Mouse (Mus musculus) hematopoietic stem cell, adult 5-6 weeks (primary cell): ENCODE results near the gene Disc1. TPM values are rescaled to one million over a fixed set of nuclear protein-coding genes. Genes with fewer than 3 reads are reported as not detected.
A peak's percentile ranks its signal among the peaks of the same experiment; 100 is the strongest.

ENCODE experiments used
- ATAC-seq, 2 experiments: fragments of 125-278 bp in 1 of 2; replicated peaks in 1 of 2; 2 replicates each; pipeline ENCODE4 v1.8.0; 2016 to 2017; ENCODE audit warnings: inconsistent platforms in 2 of 2, mild to moderate bottlenecking in 2 of 2, moderate number of reproducible peaks in 2 of 2, low read depth in 1 of 2, moderate TSS enrichment in 1 of 2; ENCODE audit not compliant: low FRiP score in 2 of 2, poor library complexity in 2 of 2, severe bottlenecking in 2 of 2, insufficient read depth in 1 of 2, low TSS enrichment in 1 of 2
- total RNA-seq: library from RNA; stranded (forward); fragments of 172-1452, 232-1000 nt; gene quantifications from 2 replicates; pipeline ENCODE4 v1.2.3, GENCODE M21; 2017

The Disc1 gene
- total RNA-seq, 1 experiment from 2014 or later, result 4.4 TPM

GRCm38 (mm10) chr8:125097140-125097539, 43.1 kb downstream of the Disc1 start:
- no peak for ATAC-seq

- no peak for ATAC-seq
Measured at GRCm38 (mm10) chr8:125098050-125098449, 44.1 kb downstream of the Disc1 start.

GRCm38 (mm10) chr8:125102303-125102702, 48.3 kb downstream of the Disc1 start:
- ATAC-seq, result no peak

GRCm38 (mm10) chr8:125113171-125113570, 59.2 kb downstream of the Disc1 start:
- no peak for ATAC-seq

GRCm38 (mm10) chr8:125113831-125114230, 59.8 kb downstream of the Disc1 start:
- ATAC-seq, result no peak

GRCm38 (mm10) chr8:125115321-125115720, 61.3 kb downstream of the Disc1 start:
- no peak for ATAC-seq

- peak; percentile 42 to 70; a peak in 2 of 4 replicates for ATAC-seq
Measured at GRCm38 (mm10) chr8:125116616-125117015, 62.6 kb downstream of the Disc1 start.

GRCm38 (mm10) chr8:125126482-125126881, 72.5 kb downstream of the Disc1 start:
- ATAC-seq, result no peak

- no peak for ATAC-seq
Measured at GRCm38 (mm10) chr8:125127621-125128020, 73.6 kb downstream of the Disc1 start.

- peak; percentile 53 to 70; a peak in 2 of 4 replicates for ATAC-seq
Measured at GRCm38 (mm10) chr8:125128305-125128704, 74.3 kb downstream of the Disc1 start.

GRCm38 (mm10) chr8:125130835-125131234, 76.8 kb downstream of the Disc1 start:
- no peak for ATAC-seq

GRCm38 (mm10) chr8:125131265-125131664, 77.3 kb downstream of the Disc1 start:
- no peak for ATAC-seq

- no peak; a peak in 1 of 4 replicates for ATAC-seq
Measured at GRCm38 (mm10) chr8:125133685-125134114, 79.7 kb downstream of the Disc1 start.

GRCm38 (mm10) chr8:125134876-125135275, 80.9 kb downstream of the Disc1 start:
- ATAC-seq, result no peak

GRCm38 (mm10) chr8:125139689-125140150, 85.7 kb downstream of the Disc1 start:
- ATAC-seq, result no peak

GRCm38 (mm10) chr8:125140965-125141364, 87.0 kb downstream of the Disc1 start:
- no peak for ATAC-seq

- no peak for ATAC-seq
Measured at GRCm38 (mm10) chr8:125156863-125157640, 103.1 kb downstream of the Disc1 start.

GRCm38 (mm10) chr8:125157641-125158005, 103.6 kb downstream of the Disc1 start:
- ATAC-seq, result no peak

GRCm38 (mm10) chr8:125159387-125159786, 105.4 kb downstream of the Disc1 start:
- ATAC-seq, result no peak
